ENCODE assay signal across 17 mouse cellular contexts in genomic region chr5:134915311-134915710, GRCm38 (mm10). TPM values are rescaled to one million over a fixed set of nuclear protein-coding genes. Genes with fewer than 3 reads are reported as not detected.
DNase-seq lines count a peak whose midpoint lies in the region; ATAC-seq and TF ChIP-seq lines count a peak whose summit lies in the region.
"Had no signal": no experiment of that assay in that cellular context is flagged by ENCODE, and none has a peak within 500 bp of the region (broad histone marks: within the 10 kb centered on the region; RNA-seq: fewer than 3 reads in every experiment).

Gene Cldn13 (minus strand): TSS chr5:134915526.

- H3K27ac ChIP-seq in intestine, embryonic 15.5 days = no peak within 1 kb of the TSS
- H3K27ac ChIP-seq in intestine, postnatal 0 days (ENCODE audit: low read depth, low read length) = no peak within 1 kb of the TSS
- H3K27ac ChIP-seq in liver, embryonic 11.5 days (ENCODE audit: low read depth, low read length) = peak within 1 kb of the TSS; percentile 97
- H3K27ac ChIP-seq in midbrain, embryonic 11.5 days (ENCODE audit: low read depth, low read length) = no peak within 1 kb of the TSS
- no peak within 1 kb of the TSS for H3K27ac ChIP-seq in midbrain, embryonic 16.5 days (ENCODE audit: low read length)
- H3K27ac ChIP-seq: forebrain, embryonic 13.5 days; hindbrain, postnatal 0 days; kidney, postnatal 0 days; midbrain, embryonic 13.5 days; neural tube, embryonic 12.5 days had no signal

- H3K36me3 ChIP-seq in intestine, embryonic 15.5 days = no peaks in the 10 kb centered on the region
- H3K36me3 ChIP-seq in intestine, postnatal 0 days (ENCODE audit: control insufficient read depth, insufficient read depth) = no peaks in the 10 kb centered on the region
- H3K36me3 ChIP-seq in liver, embryonic 11.5 days (ENCODE audit: control insufficient read depth, insufficient read depth, low read length) = no peaks in the 10 kb centered on the region
- H3K36me3 ChIP-seq in midbrain, embryonic 11.5 days (ENCODE audit: control insufficient read depth, insufficient read depth, low read length) = no peaks in the 10 kb centered on the region
- no peaks in the 10 kb centered on the region for H3K36me3 ChIP-seq in midbrain, embryonic 16.5 days (ENCODE audit: control insufficient read depth, insufficient read depth, low read length)
- H3K36me3 ChIP-seq: midbrain, embryonic 13.5 days; neural tube, embryonic 12.5 days had no signal

- peak; percentile 92 for DNase-seq in c-Kit-positive CD71-positive TER-119-positive erythroid progenitor cells, embryonic 14.5 days (ENCODE audit: low spot score)
- no peak for DNase-seq in liver, embryonic 11.5 days (ENCODE audit: low spot score)
- DNase-seq in spleen, postnatal 14 days (ENCODE audit: low spot score in 2 of 2) = peak; percentile 56 to 60
- no peak for DNase-seq in adrenal gland, postnatal 36 days
- no peak for DNase-seq in midbrain, embryonic 11.5 days (ENCODE audit: low spot score, missing footprints)
- DNase-seq: lung, postnatal 10 days had no signal

- H3K27me3 ChIP-seq in intestine, embryonic 15.5 days (replicated peaks) = no peaks in the 10 kb centered on the region
- 0 out of 2 replicates have a peak, but pooled peaks cover 3% of the 10 kb centered on the region for H3K27me3 ChIP-seq in intestine, postnatal 0 days (replicated peaks; ENCODE audit: control insufficient read depth, insufficient read depth, low read length)
- no peaks in the 10 kb centered on the region for H3K27me3 ChIP-seq in liver, embryonic 11.5 days (replicated peaks; ENCODE audit: control insufficient read depth, insufficient read depth, low read length)
- no peaks in the 10 kb centered on the region for H3K27me3 ChIP-seq in midbrain, embryonic 11.5 days (ENCODE audit: control insufficient read depth, insufficient read depth, low read length)
- H3K27me3 ChIP-seq in midbrain, embryonic 16.5 days (ENCODE audit: control insufficient read depth, insufficient read depth, low read depth, low read length) = no peaks in the 10 kb centered on the region
- H3K27me3 ChIP-seq: midbrain, embryonic 13.5 days had no signal

- no peak within 1 kb of the TSS for H3K4me2 ChIP-seq in intestine, embryonic 15.5 days (replicated peaks)
- no peak within 1 kb of the TSS for H3K4me2 ChIP-seq in intestine, postnatal 0 days (replicated peaks; ENCODE audit: low read depth)
- peak within 1 kb of the TSS; percentile 60 for H3K4me2 ChIP-seq in liver, embryonic 11.5 days
- H3K4me2 ChIP-seq in midbrain, embryonic 11.5 days = no peak within 1 kb of the TSS
- no peak within 1 kb of the TSS for H3K4me2 ChIP-seq in midbrain, embryonic 16.5 days (ENCODE audit: low read length)
- H3K4me2 ChIP-seq: forebrain, embryonic 13.5 days; midbrain, embryonic 13.5 days; neural tube, embryonic 12.5 days had no signal

- no peaks in the 10 kb centered on the region for H3K9me3 ChIP-seq in intestine, embryonic 15.5 days
- no peaks in the 10 kb centered on the region for H3K9me3 ChIP-seq in intestine, postnatal 0 days (ENCODE audit: control insufficient read depth)
- H3K9me3 ChIP-seq in liver, embryonic 11.5 days (ENCODE audit: control insufficient read depth, low read length) = no peaks in the 10 kb centered on the region
- no peaks in the 10 kb centered on the region for H3K9me3 ChIP-seq in midbrain, embryonic 11.5 days (ENCODE audit: control insufficient read depth, low read length)
- no peaks in the 10 kb centered on the region for H3K9me3 ChIP-seq in midbrain, embryonic 16.5 days (replicated peaks; ENCODE audit: control insufficient read depth, low read length, poor library complexity, severe bottlenecking)
- H3K9me3 ChIP-seq: forebrain, embryonic 13.5 days; midbrain, embryonic 13.5 days; neural tube, embryonic 12.5 days had no signal

- peak; percentile 50; the same call in 1 of the 2 replicates for ATAC-seq in intestine, embryonic 15.5 days
- ATAC-seq in intestine, postnatal 0 days = no peak
- ATAC-seq in liver, embryonic 11.5 days (replicated peaks; ENCODE audit: low FRiP score) = peak; percentile 76
- no peak for ATAC-seq in midbrain, embryonic 11.5 days (ENCODE audit: low FRiP score)
- no peak for ATAC-seq in midbrain, embryonic 16.5 days
- ATAC-seq: forebrain, embryonic 13.5 days; hindbrain, postnatal 0 days; midbrain, embryonic 13.5 days had no signal

- H3K4me1 ChIP-seq in intestine, embryonic 15.5 days (replicated peaks) = no peaks in the 10 kb centered on the region
- H3K4me1 ChIP-seq in intestine, postnatal 0 days (replicated peaks; ENCODE audit: control insufficient read depth, insufficient read depth, low read length) = no peaks in the 10 kb centered on the region
- peaks cover 25% of the 10 kb centered on the region for H3K4me1 ChIP-seq in liver, embryonic 11.5 days (replicated peaks; ENCODE audit: control insufficient read depth, insufficient read depth, low read length)
- H3K4me1 ChIP-seq in midbrain, embryonic 11.5 days (ENCODE audit: control insufficient read depth, insufficient read depth, low read length) = no peaks in the 10 kb centered on the region
- no peaks in the 10 kb centered on the region for H3K4me1 ChIP-seq in midbrain, embryonic 16.5 days (ENCODE audit: control insufficient read depth, insufficient read depth, low read length)
- H3K4me1 ChIP-seq: forebrain, embryonic 13.5 days; midbrain, embryonic 13.5 days; neural tube, embryonic 12.5 days had no signal

- no peak for TF ChIP-seq CTCF in intestine, postnatal 0 days (IDR thresholded peaks at IDR 0.05; ENCODE audit: low read depth)

- H3K9ac ChIP-seq in intestine, embryonic 15.5 days = no peak within 1 kb of the TSS
- H3K9ac ChIP-seq in intestine, postnatal 0 days (ENCODE audit: low read depth, low read length) = no peak within 1 kb of the TSS
- peak within 1 kb of the TSS; percentile 82 for H3K9ac ChIP-seq in liver, embryonic 11.5 days (ENCODE audit: low read depth, low read length)
- no peak within 1 kb of the TSS for H3K9ac ChIP-seq in midbrain, embryonic 11.5 days (ENCODE audit: low read length)
- H3K9ac ChIP-seq in midbrain, embryonic 16.5 days (ENCODE audit: low read depth, low read length) = no peak within 1 kb of the TSS
- H3K9ac ChIP-seq: forebrain, embryonic 13.5 days; midbrain, embryonic 13.5 days; neural tube, embryonic 12.5 days had no signal

- H3K4me3 ChIP-seq in intestine, embryonic 15.5 days (replicated peaks) = no peak within 1 kb of the TSS
- H3K4me3 ChIP-seq in intestine, postnatal 0 days (ENCODE audit: low read depth, low read length) = no peak within 1 kb of the TSS
- H3K4me3 ChIP-seq in liver, embryonic 11.5 days (ENCODE audit: low read depth, low read length) = peak within 1 kb of the TSS; percentile 64
- H3K4me3 ChIP-seq in midbrain, embryonic 11.5 days (ENCODE audit: low read depth, low read length) = no peak within 1 kb of the TSS
- no peak within 1 kb of the TSS for H3K4me3 ChIP-seq in midbrain, embryonic 16.5 days (ENCODE audit: low read depth, low read length)
- H3K4me3 ChIP-seq: forebrain, embryonic 13.5 days; midbrain, embryonic 13.5 days; neural tube, embryonic 12.5 days had no signal

- WGBS in intestine, embryonic 15.5 days = 75% methylated on average over 8 of the region's 8 CpGs
- WGBS in intestine, postnatal 0 days = 79% methylated on average over 8 of the region's 8 CpGs
- 53% methylated on average over 8 of the region's 8 CpGs for WGBS in liver, embryonic 11.5 days
- 83% methylated on average over 8 of the region's 8 CpGs for WGBS in midbrain, embryonic 11.5 days
- WGBS in midbrain, embryonic 16.5 days = 82% methylated on average over 8 of the region's 8 CpGs

RNA-seq across cellular contexts. Expression of gene Cldn13, which starts in this region (rescaled TPM):
- 3.9 and 5.3 TPM in 2 replicates for polyA plus RNA-seq in intestine, embryonic 15.5 days (2015; fragmentation: Nextera tagmentation; extraction: Ambion mirVana)
- not detected in 2 replicates for polyA plus RNA-seq in intestine, postnatal 0 days (2015; fragmentation: Nextera tagmentation; extraction: Ambion mirVana)
- polyA plus RNA-seq in liver, embryonic 11.5 days (2014; fragmentation: Nextera tagmentation; extraction: Ambion mirVana) = 115 and 120 TPM in 2 replicates
- not detected for total RNA-seq in adrenal gland, postnatal 36 days (2021)
- polyA plus RNA-seq in midbrain, embryonic 11.5 days (2014; fragmentation: Nextera tagmentation; extraction: Ambion mirVana) = 3.8 and 3.9 TPM in 2 replicates
- not detected in 2 replicates for polyA plus RNA-seq in midbrain, embryonic 16.5 days (2015; fragmentation: Nextera tagmentation; extraction: Ambion mirVana)
- total RNA-seq: gastrocnemius, adult 8-10 months; hindbrain, postnatal 0 days; layer of hippocampus, postnatal 14 days had no signal
- polyA plus RNA-seq: cortical plate, adult 2 months; forebrain, embryonic 13.5 days; hindbrain, postnatal 0 days had no signal

Comparison
In these comparisons a context has a peak if more than half of its experiments do, and no peak if none do; other contexts are left out.
1. RNA of gene Cldn13 (polyA plus RNA-seq): 115 to 120 TPM in liver, embryonic 11.5 days; 3.9 to 5.3 TPM in intestine, embryonic 15.5 days, 3.8 to 3.9 TPM in midbrain, embryonic 11.5 days, not detected in midbrain, embryonic 16.5 days and not detected in intestine, postnatal 0 days; every median in the first group is over 10 times any median in the second.
2. ATAC-seq: peak in intestine, embryonic 15.5 days (single experiment) and liver, embryonic 11.5 days (single experiment); none in intestine, postnatal 0 days (single experiment), midbrain, embryonic 11.5 days (single experiment) and midbrain, embryonic 16.5 days (single experiment).
3. DNase-seq: peak in c-Kit-positive CD71-positive TER-119-positive erythroid progenitor cells, embryonic 14.5 days (single experiment) and spleen, postnatal 14 days (2 of 2); none in liver, embryonic 11.5 days (single experiment), adrenal gland, postnatal 36 days (0 of 2) and midbrain, embryonic 11.5 days (single experiment).